Mouse (Mus musculus): ENCODE results near the gene Sipa1l1.

- TF ChIP-seq POLR2A (IDR thresholded peaks at IDR 0.05; ENCODE audit: low read depth, low read length) (no peak), CTCF (conservative IDR thresholded peaks at IDR 0.05; ENCODE audit: insufficient read depth, insufficient read length, low read depth, low read length) (no peak)
Measured at GRCm38 (mm10) chr12:82340196-82340918, 171.2 kb downstream of the Sipa1l1 start.

Measured in kidney, adult 2 months (tissue).